Mouse (Mus musculus): Measurements from ENCODE around the gene Vmn1r195. TPM values are rescaled to one million over a fixed set of nuclear protein-coding genes. Genes with fewer than 3 reads are reported as not detected.
A peak's percentile ranks its signal among the peaks of the same experiment; 100 is the strongest.

Gene Vmn1r195
- polyA plus RNA-seq, 1 experiment from 2014 or later = not detected

GRCm38 (mm10) chr13:22315361-22315760 is 45.0 kb downstream of the Vmn1r195 start:
- H3K4me2 ChIP-seq (replicated peaks; ENCODE audit: low read depth) = no peak overlapping the region
- H3K27me3 ChIP-seq (replicated peaks; ENCODE audit: control insufficient read depth, insufficient read depth, low read length) = no peaks in the 10 kb centered on the region
- no peaks in the 10 kb centered on the region for H3K9me3 ChIP-seq (ENCODE audit: control insufficient read depth)
- no peaks in the 10 kb centered on the region for H3K36me3 ChIP-seq (ENCODE audit: control insufficient read depth, insufficient read depth)
- ATAC-seq = peak; percentile 61
- TF ChIP-seq CTCF (IDR thresholded peaks at IDR 0.05; ENCODE audit: low read depth) = no peak
- H3K9ac ChIP-seq (ENCODE audit: low read depth, low read length) = no peak overlapping the region
- H3K4me1 ChIP-seq (replicated peaks; ENCODE audit: control insufficient read depth, insufficient read depth, low read length) = no peaks in the 10 kb centered on the region
- H3K4me3 ChIP-seq (ENCODE audit: low read depth, low read length) = no peak overlapping the region
- no peak overlapping the region for H3K27ac ChIP-seq (ENCODE audit: low read depth, low read length)
- 66% methylated on average over 2 of the region's 2 CpGs for WGBS

- 83% methylated on average over 2 of the region's 2 CpGs for WGBS
- Histone ChIP-seq H3K36me3 (ENCODE audit: control insufficient read depth, insufficient read depth) (no peaks in the 10 kb centered on the region), H3K27ac (ENCODE audit: low read depth, low read length) (no peak overlapping the region), H3K4me2 (replicated peaks; ENCODE audit: low read depth) (no peak overlapping the region), H3K9ac (ENCODE audit: low read depth, low read length) (no peak overlapping the region), H3K4me3 (ENCODE audit: low read depth, low read length) (no peak overlapping the region), H3K9me3 (ENCODE audit: control insufficient read depth) (no peaks in the 10 kb centered on the region), H3K27me3 (replicated peaks; ENCODE audit: control insufficient read depth, insufficient read depth, low read length) (no peaks in the 10 kb centered on the region), H3K4me1 (replicated peaks; ENCODE audit: control insufficient read depth, insufficient read depth, low read length) (no peaks in the 10 kb centered on the region)
- TF ChIP-seq CTCF (IDR thresholded peaks at IDR 0.05; ENCODE audit: low read depth) = no peak
- ATAC-seq = no peak
Measured at GRCm38 (mm10) chr13:22317366-22317765, 47.0 kb downstream of the Vmn1r195 start.

- no peaks in the 10 kb centered on the region for H3K4me1 ChIP-seq (replicated peaks; ENCODE audit: control insufficient read depth, insufficient read depth, low read length)
- no peak overlapping the region for H3K9ac ChIP-seq (ENCODE audit: low read depth, low read length)
- H3K4me3 ChIP-seq (ENCODE audit: low read depth, low read length) = no peak overlapping the region
- ATAC-seq = no peak
- no peak overlapping the region for H3K27ac ChIP-seq (ENCODE audit: low read depth, low read length)
- H3K4me2 ChIP-seq (replicated peaks; ENCODE audit: low read depth) = no peak overlapping the region
- H3K36me3 ChIP-seq (ENCODE audit: control insufficient read depth, insufficient read depth) = no peaks in the 10 kb centered on the region
- no peak for TF ChIP-seq CTCF (IDR thresholded peaks at IDR 0.05; ENCODE audit: low read depth)
- no peaks in the 10 kb centered on the region for H3K27me3 ChIP-seq (replicated peaks; ENCODE audit: control insufficient read depth, insufficient read depth, low read length)
- H3K9me3 ChIP-seq (ENCODE audit: control insufficient read depth) = no peaks in the 10 kb centered on the region
Measured at GRCm38 (mm10) chr13:22320091-22320490, 49.8 kb downstream of the Vmn1r195 start.

- Histone ChIP-seq H3K4me3 (ENCODE audit: low read depth, low read length) (no peak within 1 kb of the TSS), H3K9me3 (ENCODE audit: control insufficient read depth) (no peaks in the 10 kb centered on the region), H3K27ac (ENCODE audit: low read depth, low read length) (no peak within 1 kb of the TSS), H3K9ac (ENCODE audit: low read depth, low read length) (no peak within 1 kb of the TSS), H3K36me3 (ENCODE audit: control insufficient read depth, insufficient read depth) (no peaks in the 10 kb centered on the region), H3K4me1 (replicated peaks; ENCODE audit: control insufficient read depth, insufficient read depth, low read length) (no peaks in the 10 kb centered on the region), H3K4me2 (replicated peaks; ENCODE audit: low read depth) (no peak within 1 kb of the TSS), H3K27me3 (replicated peaks; ENCODE audit: control insufficient read depth, insufficient read depth, low read length) (no peaks in the 10 kb centered on the region)
- TF ChIP-seq CTCF (IDR thresholded peaks at IDR 0.05; ENCODE audit: low read depth) = no peak
- ATAC-seq = no peak
Measured at GRCm38 (mm10) chr13:22324289-22324688, 54.0 kb downstream of the Vmn1r195 start, which contains the start of gene Vmn1r197. TSS of gene Vmn1r197 (plus strand) at chr13:22324589.

Other genes with a start within 250 kb of the Vmn1r195 start
- 3.4 and 5.3 TPM in 2 replicates for gene Hist1h2ah, start 235.0 kb upstream of the Vmn1r195 start, polyA plus RNA-seq (2015; fragmentation: Nextera tagmentation; extraction: Ambion mirVana)
- gene Hist1h2bk, start 234.7 kb upstream of the Vmn1r195 start, polyA plus RNA-seq (2015; fragmentation: Nextera tagmentation; extraction: Ambion mirVana) = 0.90 and 1.8 TPM in 2 replicates
- gene Hist1h4i, start 229.2 kb upstream of the Vmn1r195 start, polyA plus RNA-seq (2015; fragmentation: Nextera tagmentation; extraction: Ambion mirVana) = 9.4 and 9.9 TPM in 2 replicates
- 12.9 and 16.0 TPM in 2 replicates for gene Hist1h2ag, start 227.6 kb upstream of the Vmn1r195 start, polyA plus RNA-seq (2015; fragmentation: Nextera tagmentation; extraction: Ambion mirVana)
- gene Hist1h2bj, start 227.3 kb upstream of the Vmn1r195 start, polyA plus RNA-seq (2015; fragmentation: Nextera tagmentation; extraction: Ambion mirVana) = 2.3 and 4.1 TPM in 2 replicates
- gene Vmn1r188, start 186.1 kb upstream of the Vmn1r195 start, polyA plus RNA-seq (2015; fragmentation: Nextera tagmentation; extraction: Ambion mirVana) = not detected in 2 replicates
- gene Vmn1r189, start 164.7 kb upstream of the Vmn1r195 start, polyA plus RNA-seq (2015; fragmentation: Nextera tagmentation; extraction: Ambion mirVana) = not detected in 2 replicates
- gene Vmn1r191, start 86.6 kb upstream of the Vmn1r195 start, polyA plus RNA-seq (2015; fragmentation: Nextera tagmentation; extraction: Ambion mirVana) = not detected in 2 replicates
- gene Vmn1r192, start 79.4 kb upstream of the Vmn1r195 start, polyA plus RNA-seq (2015; fragmentation: Nextera tagmentation; extraction: Ambion mirVana) = not detected in 2 replicates
- not detected in 2 replicates for gene Vmn1r193, start 47.4 kb upstream of the Vmn1r195 start, polyA plus RNA-seq (2015; fragmentation: Nextera tagmentation; extraction: Ambion mirVana)
- gene Vmn1r194, start 26.3 kb upstream of the Vmn1r195 start, polyA plus RNA-seq (2015; fragmentation: Nextera tagmentation; extraction: Ambion mirVana) = not detected in 2 replicates
- not detected in 2 replicates for gene Vmn1r196, start 19.4 kb downstream of the Vmn1r195 start, polyA plus RNA-seq (2015; fragmentation: Nextera tagmentation; extraction: Ambion mirVana)
- not detected in 2 replicates for gene Vmn1r197, start 54.1 kb downstream of the Vmn1r195 start, polyA plus RNA-seq (2015; fragmentation: Nextera tagmentation; extraction: Ambion mirVana)
- gene Vmn1r198, start 79.8 kb downstream of the Vmn1r195 start, polyA plus RNA-seq (2015; fragmentation: Nextera tagmentation; extraction: Ambion mirVana) = not detected in 2 replicates
- gene Vmn1r199, start 109.3 kb downstream of the Vmn1r195 start, polyA plus RNA-seq (2015; fragmentation: Nextera tagmentation; extraction: Ambion mirVana) = not detected in 2 replicates
- not detected in 2 replicates for gene Vmn1r200, start 119.9 kb downstream of the Vmn1r195 start, polyA plus RNA-seq (2015; fragmentation: Nextera tagmentation; extraction: Ambion mirVana)
- not detected in 2 replicates for gene Vmn1r201, start 201.4 kb downstream of the Vmn1r195 start, polyA plus RNA-seq (2015; fragmentation: Nextera tagmentation; extraction: Ambion mirVana)
- not detected in 2 replicates for gene Vmn1r202, start 234.9 kb downstream of the Vmn1r195 start, polyA plus RNA-seq (2015; fragmentation: Nextera tagmentation; extraction: Ambion mirVana)
- not detected in 2 replicates for gene Vmn1r203, start 247.6 kb downstream of the Vmn1r195 start, polyA plus RNA-seq (2015; fragmentation: Nextera tagmentation; extraction: Ambion mirVana)